Mouse (Mus musculus): ENCODE data around the gene Sgpl1. TPM values are rescaled to one million over a fixed set of nuclear protein-coding genes. Genes with fewer than 3 reads are reported as not detected.

The Sgpl1 gene
- total RNA-seq, 1 experiment: 103 TPM

GRCm38 (mm10) chr10:61150616-61151015 lies 3.1 kb upstream of the Sgpl1 start:
- TF ChIP-seq ZNF384 (IDR thresholded peaks at IDR 0.05; ENCODE audit: low read depth, low read length) (no peak), HCFC1 (IDR thresholded peaks at IDR 0.05; ENCODE audit: borderline replicate concordance, insufficient read depth, low read length) (no peak), MAFK (IDR thresholded peaks at IDR 0.05; ENCODE audit: insufficient read depth, low read depth, low read length) (no peak), CHD2 (IDR thresholded peaks at IDR 0.05; ENCODE audit: low read depth, low read length) (no peak), ZC3H11A (IDR thresholded peaks at IDR 0.05; ENCODE audit: borderline replicate concordance, low read depth, low read length) (no peak)
- Histone ChIP-seq H3K4me3 (ENCODE audit: insufficient read depth in 1 of 2, low read depth in 1 of 2, low read length in 2 of 2, poor library complexity in 1 of 2, severe bottlenecking in 1 of 2) (no peak overlapping the region), H3K4me1 (ENCODE audit: control insufficient read depth in 2 of 2, insufficient read depth in 2 of 2, low read length in 2 of 2, poor library complexity in 1 of 2) (no peaks in the 10 kb centered on the region), H3K9ac (ENCODE audit: insufficient read depth, low read depth, low read length, poor library complexity, severe bottlenecking) (no peak overlapping the region), H3K9me3 (ENCODE audit: control insufficient read depth, insufficient read depth, low read depth, low read length) (no peaks in the 10 kb centered on the region), H3K36me3 (ENCODE audit: control insufficient read depth, insufficient read depth, low read length, poor library complexity, severe bottlenecking) (no peaks in the 10 kb centered on the region), H3K27ac (ENCODE audit: insufficient read depth, low read depth, low read length, poor library complexity, severe bottlenecking) (no peak overlapping the region)
- in situ Hi-C loops (cut with MboI; ENCODE audit: low sequenced_read_pairs in 2 of 2, unreplicated experiment in 2 of 2): no loop called here
- no peak for DNase-seq (ENCODE audit: low read depth, low spot score)

GRCm38 (mm10) chr10:61149476-61149875 lies 2.0 kb upstream of the Sgpl1 start:
- Histone ChIP-seq H3K4me1 (ENCODE audit: control insufficient read depth in 2 of 2, insufficient read depth in 2 of 2, low read length in 2 of 2, poor library complexity in 1 of 2) (no peaks in the 10 kb centered on the region; a peak in 1 of 4 replicates), H3K27ac (ENCODE audit: insufficient read depth, low read depth, low read length, poor library complexity, severe bottlenecking) (no peak overlapping the region), H3K9me3 (ENCODE audit: control insufficient read depth, insufficient read depth, low read depth, low read length) (no peaks in the 10 kb centered on the region), H3K4me3 (ENCODE audit: insufficient read depth in 1 of 2, low read depth in 1 of 2, low read length in 2 of 2, poor library complexity in 1 of 2, severe bottlenecking in 1 of 2) (no peak overlapping the region), H3K9ac (ENCODE audit: insufficient read depth, low read depth, low read length, poor library complexity, severe bottlenecking) (no peak overlapping the region), H3K36me3 (ENCODE audit: control insufficient read depth, insufficient read depth, low read length, poor library complexity, severe bottlenecking) (no peaks in the 10 kb centered on the region)
- no peak for TF ChIP-seq ZC3H11A (IDR thresholded peaks at IDR 0.05; ENCODE audit: borderline replicate concordance, low read depth, low read length)
- TF ChIP-seq MAFK (IDR thresholded peaks at IDR 0.05; ENCODE audit: insufficient read depth, low read depth, low read length): no peak
- TF ChIP-seq CHD2 (IDR thresholded peaks at IDR 0.05; ENCODE audit: low read depth, low read length): no peak
- TF ChIP-seq HCFC1 (IDR thresholded peaks at IDR 0.05; ENCODE audit: borderline replicate concordance, insufficient read depth, low read length): no peak
- no peak for TF ChIP-seq ZNF384 (IDR thresholded peaks at IDR 0.05; ENCODE audit: low read depth, low read length)
- no peak for DNase-seq (ENCODE audit: low read depth, low spot score)
- in situ Hi-C loops (cut with MboI; ENCODE audit: low sequenced_read_pairs in 2 of 2, unreplicated experiment in 2 of 2): loop anchor here in 1 of 2 experiments (10.0 kb wide), 1 partner anchor 325 kb away; no protein-coding TSS in a partner anchor

- H3K9ac ChIP-seq (ENCODE audit: insufficient read depth, low read depth, low read length, poor library complexity, severe bottlenecking): peak overlapping the region; percentile 83
- H3K4me3 ChIP-seq (ENCODE audit: insufficient read depth in 1 of 2, low read depth in 1 of 2, low read length in 2 of 2, poor library complexity in 1 of 2, severe bottlenecking in 1 of 2): peak overlapping the region; percentile 85 to 86
- peak overlapping the region; percentile 89 for H3K27ac ChIP-seq (ENCODE audit: insufficient read depth, low read depth, low read length, poor library complexity, severe bottlenecking)
- in situ Hi-C loops (cut with MboI; ENCODE audit: low sequenced_read_pairs in 2 of 2, unreplicated experiment in 2 of 2): loop anchor here in 1 of 2 experiments (10.0 kb wide), 1 partner anchor 322 kb away; no protein-coding TSS in a partner anchor
- H3K36me3 ChIP-seq (ENCODE audit: control insufficient read depth, insufficient read depth, low read length, poor library complexity, severe bottlenecking): no peaks in the 10 kb centered on the region
- no peaks in the 10 kb centered on the region; a peak in 1 of 4 replicates for H3K4me1 ChIP-seq (ENCODE audit: control insufficient read depth in 2 of 2, insufficient read depth in 2 of 2, low read length in 2 of 2, poor library complexity in 1 of 2)
- TF ChIP-seq ZNF384 (IDR thresholded peaks at IDR 0.05; ENCODE audit: low read depth, low read length) (no peak), ZC3H11A (IDR thresholded peaks at IDR 0.05; ENCODE audit: borderline replicate concordance, low read depth, low read length) (no peak), CHD2 (IDR thresholded peaks at IDR 0.05; ENCODE audit: low read depth, low read length) (no peak), HCFC1 (IDR thresholded peaks at IDR 0.05; ENCODE audit: borderline replicate concordance, insufficient read depth, low read length) (no peak), MAFK (IDR thresholded peaks at IDR 0.05; ENCODE audit: insufficient read depth, low read depth, low read length) (no peak)
- H3K9me3 ChIP-seq (ENCODE audit: control insufficient read depth, insufficient read depth, low read depth, low read length): no peaks in the 10 kb centered on the region
- DNase-seq (ENCODE audit: low read depth, low spot score): no peak
Observed at GRCm38 (mm10) chr10:61146807-61147156, 721 bp downstream of the Sgpl1 start.

- H3K27ac ChIP-seq (ENCODE audit: insufficient read depth, low read depth, low read length, poor library complexity, severe bottlenecking): peak overlapping the region; percentile 89
- H3K4me1 ChIP-seq (ENCODE audit: control insufficient read depth in 2 of 2, insufficient read depth in 2 of 2, low read length in 2 of 2, poor library complexity in 1 of 2): no peaks in the 10 kb centered on the region; a peak in 1 of 4 replicates
- H3K4me3 ChIP-seq (ENCODE audit: insufficient read depth in 1 of 2, low read depth in 1 of 2, low read length in 2 of 2, poor library complexity in 1 of 2, severe bottlenecking in 1 of 2): peak overlapping the region; percentile 85 to 86
- no peaks in the 10 kb centered on the region for H3K36me3 ChIP-seq (ENCODE audit: control insufficient read depth, insufficient read depth, low read length, poor library complexity, severe bottlenecking)
- DNase-seq (ENCODE audit: low read depth, low spot score): peak; percentile 49
- peak overlapping the region; percentile 83 for H3K9ac ChIP-seq (ENCODE audit: insufficient read depth, low read depth, low read length, poor library complexity, severe bottlenecking)
- TF ChIP-seq CHD2 (IDR thresholded peaks at IDR 0.05; ENCODE audit: low read depth, low read length): no peak
- TF ChIP-seq ZNF384 (IDR thresholded peaks at IDR 0.05; ENCODE audit: low read depth, low read length): no peak
- no peak; the same call in 1 of the 2 replicates for TF ChIP-seq HCFC1 (IDR thresholded peaks at IDR 0.05; ENCODE audit: borderline replicate concordance, insufficient read depth, low read length)
- no peak for TF ChIP-seq MAFK (IDR thresholded peaks at IDR 0.05; ENCODE audit: insufficient read depth, low read depth, low read length)
- no peak for TF ChIP-seq ZC3H11A (IDR thresholded peaks at IDR 0.05; ENCODE audit: borderline replicate concordance, low read depth, low read length)
- no peaks in the 10 kb centered on the region for H3K9me3 ChIP-seq (ENCODE audit: control insufficient read depth, insufficient read depth, low read depth, low read length)
- in situ Hi-C loops (cut with MboI; ENCODE audit: low sequenced_read_pairs in 2 of 2, unreplicated experiment in 2 of 2): loop anchor here in 1 of 2 experiments (10.0 kb wide), 1 partner anchor 321 kb away; no protein-coding TSS in a partner anchor
Observed at GRCm38 (mm10) chr10:61146119-61146806, 1.2 kb downstream of the Sgpl1 start.

Data from ES-E14 (cell line).